Mouse (Mus musculus) lung, postnatal 0 days (tissue): Measurements from ENCODE around the gene Bahcc1. TPM values are rescaled to one million over a fixed set of nuclear protein-coding genes. Genes with fewer than 3 reads are reported as not detected.

Experiments
- ATAC-seq: fragments of 200-750 bp; cut with Nextera tagmentation; 2 replicates; pipeline ENCODE4 v1.8.0; 2017; ENCODE audit warnings: moderate library complexity
- DNase-seq: peaks from one replicate; pipeline ENCODE4 v3.0.0-alpha.2; 2016; ENCODE audit warnings: low spot score
- H3K27ac ChIP-seq: fragments of 300-500 bp; sonication (generic); 2 replicates; pipeline ENCODE4 v1.5.1; 2014; ENCODE audit warnings: antibody characterized with exemption, mild to moderate bottlenecking, low read length, mixed read lengths
- H3K27me3 ChIP-seq: fragments of 300-500 bp; sonication (generic); replicated peaks from 2 replicates; pipeline ENCODE4 v1.6.1; 2014; ENCODE audit warnings: low read length, mixed read lengths; ENCODE audit not compliant: insufficient read depth
- H3K36me3 ChIP-seq: fragments of 300-500 bp; sonication (generic); 2 replicates; pipeline ENCODE4 v1.6.1; 2014; ENCODE audit warnings: low read length, mixed read lengths; ENCODE audit not compliant: insufficient read depth
- H3K4me1 ChIP-seq: fragments of 300-500 bp; sonication (generic); 2 replicates; pipeline ENCODE4 v1.6.1; 2014; ENCODE audit warnings: antibody characterized with exemption, low read depth, low read length, mixed read lengths; ENCODE audit not compliant: insufficient read depth
- H3K4me2 ChIP-seq: fragments of 300-500 bp; sonication (generic); replicated peaks from 2 replicates; pipeline ENCODE4 v1.6.1; 2014; ENCODE audit warnings: low read depth, mild to moderate bottlenecking, low read length, moderate library complexity, mixed read lengths
- H3K4me3 ChIP-seq: fragments of 300-500 bp; sonication (generic); 2 replicates; pipeline ENCODE4 v1.5.1; 2014; ENCODE audit warnings: low read depth, low read length
- H3K9ac ChIP-seq: fragments of 300-500 bp; sonication (generic); replicated peaks from 2 replicates; pipeline ENCODE4 v1.6.1; 2014; ENCODE audit warnings: low read depth, mild to moderate bottlenecking
- H3K9me3 ChIP-seq: fragments of 300-500 bp; sonication (generic); 2 replicates; pipeline ENCODE4 v1.6.1; 2016; ENCODE audit warnings: low read length, mixed read lengths
- CTCF ChIP-seq: IDR thresholded peaks from 2 replicates; pipeline ENCODE4 v1.5.1; 2016; ENCODE audit warnings: antibody characterized with exemption, mild to moderate bottlenecking
- EP300 ChIP-seq: IDR thresholded peaks from 2 replicates; pipeline ENCODE4 v1.6.1; 2016; ENCODE audit warnings: antibody characterized with exemption, mild to moderate bottlenecking, control low read depth
- WGBS: fragments of 180-500 bp; shearing (Covaris S2); extraction: QIAGEN DNeasy Blood & Tissue Kit; methylation state at CpG from one replicate; pipeline ENCODE4 v1.1.7; 2014; 5-methylcytosine and 5-hydroxymethylcytosine counted together
- polyA plus RNA-seq: library from polyadenylated mRNA; unstranded; fragments of >200 nt; fragmentation: Nextera tagmentation; extraction: Ambion mirVana; gene quantifications from 2 replicates; pipeline ENCODE4 v1.2.1, GENCODE M21; 2015

Gene Bahcc1
- 5.9 and 6.6 TPM in 2 replicates for polyA plus RNA-seq

DNA sequence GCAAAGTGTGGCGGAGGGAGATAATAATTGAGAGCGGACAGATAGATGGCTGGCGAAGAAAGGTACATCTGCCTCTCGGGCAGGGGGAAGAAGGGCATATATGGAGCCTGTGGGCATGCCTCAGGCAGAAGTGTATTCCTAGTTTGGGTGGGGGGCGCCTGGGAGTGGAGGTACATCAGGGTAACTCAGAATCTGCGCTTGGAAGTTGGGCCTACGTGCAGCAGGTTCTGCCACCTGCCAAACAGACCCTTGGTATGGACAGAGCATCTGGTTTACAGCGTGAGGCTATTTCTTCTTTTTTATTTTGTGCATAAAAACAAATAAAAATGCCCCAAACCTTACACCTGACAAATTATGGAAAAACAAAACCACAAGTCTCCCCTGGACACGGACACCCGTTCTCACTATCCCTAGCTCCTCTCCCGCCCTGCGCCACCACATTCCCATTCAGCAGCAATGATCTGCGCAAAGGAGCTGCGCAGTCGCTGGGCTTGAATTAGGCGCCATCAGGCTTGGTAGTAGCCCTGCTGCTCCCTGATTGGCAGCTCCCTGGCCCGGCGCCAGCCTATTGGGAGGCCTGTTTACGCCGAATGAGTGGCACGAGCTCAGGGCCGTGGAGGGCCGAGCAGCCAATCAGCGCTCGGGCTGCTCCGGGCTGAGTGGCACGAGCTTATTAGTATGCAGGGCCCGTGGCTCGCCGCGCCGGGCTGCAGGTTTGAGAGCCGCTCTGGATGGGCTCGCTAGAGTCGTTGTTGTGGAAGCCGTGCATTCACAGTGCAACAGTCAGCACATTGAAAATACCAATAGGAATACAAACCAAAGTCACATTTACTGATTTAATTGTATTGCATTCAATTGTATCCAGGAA, at the start of gene Bahcc1:
TSS of gene Bahcc1 (plus strand) at position 718 of the 868 bp plus-strand sequence.
- 1% methylated on average over 36 of the region's 36 CpGs for whole genome bisulfite sequencing
- peaks cover 16% of the 10 kb centered on the region for H3K4me1 ChIP-seq
- peak; percentile 100 for DNase-seq
- no peaks in the 10 kb centered on the region for H3K9me3 ChIP-seq
- no peaks in the 10 kb centered on the region for H3K27me3 ChIP-seq
- peak within 1 kb of the TSS; percentile 75 for H3K4me3 ChIP-seq
- no peaks in the 10 kb centered on the region for H3K36me3 ChIP-seq
- H3K27ac ChIP-seq: peak within 1 kb of the TSS; percentile 91
- H3K4me2 ChIP-seq: peak within 1 kb of the TSS; percentile 98
- TF ChIP-seq CTCF (no peak), EP300 (no peak)
- ATAC-seq: peak; percentile 89
- peak within 1 kb of the TSS; percentile 99 for H3K9ac ChIP-seq

DNA sequence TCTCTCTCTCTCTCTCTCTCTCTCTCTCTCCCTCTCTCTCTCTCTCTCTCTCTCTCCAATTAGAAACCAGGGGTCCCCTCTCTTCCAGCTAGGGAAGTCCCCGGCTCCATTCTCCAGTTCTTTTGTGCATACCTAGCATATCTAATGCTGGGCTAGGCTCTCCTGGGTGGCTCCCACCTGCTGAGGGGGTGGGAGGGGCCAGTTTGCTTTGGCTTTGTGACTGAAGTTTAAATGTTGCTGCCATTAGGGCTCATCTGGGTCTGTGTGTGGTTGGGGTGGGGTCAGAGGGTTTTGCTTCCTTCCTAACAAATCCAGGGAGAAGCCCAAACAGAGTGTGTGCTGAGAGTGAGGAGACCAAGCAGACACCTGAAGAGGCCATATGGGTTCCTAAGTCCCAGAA, 49.6 kb upstream of the Bahcc1 start:
- peak; percentile 47 for DNase-seq
- Histone ChIP-seq H3K4me3 (no peak overlapping the region), H3K4me2 (no peak overlapping the region), H3K27ac (peak overlapping the region; percentile 84), H3K4me1 (peaks cover 20% of the 10 kb centered on the region; the same call in 1 of the 2 replicates), H3K27me3 (no peaks in the 10 kb centered on the region), H3K9me3 (no peaks in the 10 kb centered on the region), H3K36me3 (no peaks in the 10 kb centered on the region), H3K9ac (no peak overlapping the region)
- peak; percentile 36 for ATAC-seq
- WGBS: 45% methylated on average over 1 of the region's 1 CpGs
- TF ChIP-seq EP300: no peak
- no peak for TF ChIP-seq CTCF

DNA sequence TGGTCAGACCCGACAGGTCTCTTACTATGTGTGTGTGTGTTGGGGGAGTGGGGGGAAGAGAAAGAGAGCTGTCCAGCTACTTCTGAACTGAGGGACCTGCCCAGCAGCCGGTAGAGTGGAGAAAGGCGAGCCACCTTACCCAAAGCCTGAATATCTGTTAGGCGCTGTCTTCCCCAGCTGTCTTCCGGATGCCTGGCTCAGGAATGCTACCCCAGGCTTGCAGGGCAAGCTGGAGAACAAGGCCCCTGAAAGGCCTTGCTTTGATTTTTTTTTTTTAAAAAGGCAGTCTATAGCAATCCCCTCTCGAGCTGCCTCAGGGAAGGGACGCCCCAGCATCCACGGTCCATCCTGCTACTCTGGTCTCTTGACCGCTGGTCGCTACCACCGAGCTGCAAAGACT, 49.0 kb upstream of the Bahcc1 start:
- H3K27me3 ChIP-seq: no peaks in the 10 kb centered on the region
- TF ChIP-seq CTCF: no peak
- TF ChIP-seq EP300: no peak
- H3K4me3 ChIP-seq: no peak overlapping the region
- ATAC-seq (no peak), DNase-seq (no peak)
- no peaks in the 10 kb centered on the region for H3K9me3 ChIP-seq
- peaks cover 20% of the 10 kb centered on the region; the same call in 1 of the 2 replicates for H3K4me1 ChIP-seq
- H3K4me2 ChIP-seq: no peak overlapping the region
- H3K9ac ChIP-seq: no peak overlapping the region
- no peaks in the 10 kb centered on the region for H3K36me3 ChIP-seq
- 51% methylated on average over 11 of the region's 11 CpGs for WGBS
- peak overlapping the region; percentile 84 for H3K27ac ChIP-seq

DNA sequence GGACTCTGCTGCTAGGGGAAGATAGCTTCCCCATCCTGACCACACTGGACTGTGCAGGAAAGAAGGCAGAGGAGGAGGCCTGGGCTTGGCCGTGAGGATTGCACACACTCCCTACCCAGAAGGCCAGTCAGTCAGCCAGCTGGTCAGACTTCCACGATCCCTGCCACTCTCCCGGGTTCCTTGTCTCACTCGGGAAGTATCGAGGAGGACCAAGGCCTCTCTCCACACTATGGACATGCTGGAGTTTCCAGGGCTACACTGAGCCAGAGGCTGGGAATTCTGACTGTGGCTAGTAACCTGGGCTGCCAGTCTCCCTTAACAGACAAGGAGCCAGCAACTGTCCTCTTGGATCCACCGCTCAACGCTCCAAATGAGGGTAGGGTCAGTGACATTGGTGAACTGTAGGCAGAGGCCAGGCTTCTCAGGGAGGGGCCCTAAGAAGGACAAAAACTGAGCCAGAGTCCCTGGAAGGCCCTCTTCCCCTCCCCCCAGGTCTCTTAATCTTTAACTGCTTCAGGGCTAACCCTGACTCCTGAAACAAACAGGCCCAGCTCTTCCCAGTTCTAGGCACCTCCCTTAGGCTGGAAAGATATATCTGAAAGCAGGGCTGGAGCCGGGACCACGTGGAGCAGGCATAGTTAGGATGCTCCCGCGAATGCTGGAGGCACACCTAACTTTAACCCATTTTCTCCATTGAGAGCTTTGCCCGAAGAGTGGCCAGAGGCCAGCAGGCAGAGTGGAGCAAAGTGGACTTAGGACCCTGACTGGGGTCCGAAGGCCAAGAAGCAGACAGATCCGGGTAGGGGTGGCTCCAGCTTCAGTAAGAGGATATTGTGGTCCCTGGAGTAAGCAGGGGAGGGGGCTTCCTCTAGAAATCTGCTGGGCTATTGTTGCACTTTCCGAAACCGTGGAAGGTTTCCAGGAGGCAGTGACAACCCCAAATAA, 48.1 kb upstream of the Bahcc1 start:
- Histone ChIP-seq H3K9me3 (no peaks in the 10 kb centered on the region), H3K4me2 (peak overlapping the region; percentile 94), H3K27me3 (no peaks in the 10 kb centered on the region), H3K4me3 (peak overlapping the region; percentile 85), H3K27ac (peak overlapping the region; percentile 84), H3K36me3 (no peaks in the 10 kb centered on the region), H3K9ac (0 out of 2 replicates have a peak overlapping the region, but pooled peaks have one; percentile 4), H3K4me1 (peaks cover 20% of the 10 kb centered on the region; the same call in 1 of the 2 replicates)
- TF ChIP-seq EP300 (no peak; the same call in 1 of the 2 replicates), CTCF (no peak)
- 18% methylated on average over 16 of the region's 16 CpGs for WGBS
- peak; percentile 6; the same call in 1 of the 2 replicates for ATAC-seq
- DNase-seq: peak; percentile 58

DNA sequence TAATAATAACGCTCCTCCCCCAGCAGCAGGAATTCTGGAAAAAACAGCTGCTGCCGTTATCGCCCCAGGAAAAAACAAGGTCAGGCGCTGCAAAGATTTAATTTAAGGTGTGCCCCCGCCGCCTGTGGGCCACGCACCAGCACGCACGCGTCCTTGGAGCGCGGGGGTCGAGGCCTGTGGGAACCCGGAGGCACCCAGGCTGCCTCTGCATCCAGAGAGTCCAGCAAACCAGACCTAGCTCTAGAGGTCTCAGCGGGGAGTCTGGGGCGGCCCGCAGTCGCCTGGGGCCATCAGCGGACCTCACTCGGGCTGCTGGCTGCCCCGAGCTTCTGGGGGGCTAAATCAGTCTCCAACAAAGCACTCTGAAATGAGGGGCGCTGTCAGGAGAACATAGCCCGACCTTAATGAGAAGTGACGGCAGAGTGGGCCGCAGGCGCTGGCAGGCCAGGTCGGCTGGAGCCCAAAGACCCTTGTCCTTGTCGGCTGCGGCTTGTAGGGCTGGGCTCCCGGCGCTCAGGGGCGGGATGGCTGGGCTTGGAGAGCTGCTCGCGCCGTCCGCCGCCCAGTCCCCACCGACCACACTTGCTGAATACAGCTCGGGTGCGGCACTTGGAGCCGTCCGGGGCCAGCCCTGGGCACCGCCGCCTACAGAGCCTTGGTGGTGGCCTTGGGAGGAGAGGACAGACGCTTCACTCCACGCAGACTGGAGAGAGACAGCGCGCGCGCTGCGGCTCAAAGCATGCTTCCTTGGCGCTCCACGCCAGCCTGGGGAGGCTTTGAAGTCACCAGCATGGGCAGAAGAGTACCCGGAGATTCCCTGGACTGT, 47.2 kb upstream of the Bahcc1 start:
- peak overlapping the region; percentile 96 for H3K9ac ChIP-seq
- H3K4me1 ChIP-seq: peaks cover 22% of the 10 kb centered on the region; the same call in 1 of the 2 replicates
- no peaks in the 10 kb centered on the region for H3K9me3 ChIP-seq
- peak overlapping the region; percentile 84 for H3K27ac ChIP-seq
- no peaks in the 10 kb centered on the region for H3K27me3 ChIP-seq
- DNase-seq (peak; percentile 43), ATAC-seq (no peak)
- H3K4me2 ChIP-seq: peak overlapping the region; percentile 94
- no peaks in the 10 kb centered on the region for H3K36me3 ChIP-seq
- peak; percentile 9; the same call in 1 of the 2 replicates for TF ChIP-seq CTCF
- no peak for TF ChIP-seq EP300
- peak overlapping the region; percentile 85 for H3K4me3 ChIP-seq
- 7% methylated on average over 49 of the region's 54 CpGs for WGBS
